Mouse (Mus musculus) heart, embryonic 16.5 days (tissue): ENCODE data around the gene Cdcp2. TPM values are rescaled to one million over a fixed set of nuclear protein-coding genes. Genes with fewer than 3 reads are reported as not detected.
"Not testable (repeated sequence)": the region's sequence is repeated elsewhere in the genome, so short reads cannot be mapped to it uniquely, and the experiment has no call there.

ENCODE experiments used
- ATAC-seq: fragments of 200-750 bp; cut with Nextera tagmentation; replicated peaks from 2 replicates; pipeline ENCODE4 v1.8.0; 2017; ENCODE audit warnings: moderate number of reproducible peaks; ENCODE audit not compliant: insufficient read depth, low FRiP score; ENCODE audit errors: extremely low read depth
- H3K27ac ChIP-seq: fragments of 300-500 bp; sonication (generic); 2 replicates; pipeline ENCODE4 v1.5.1; 2014; ENCODE audit warnings: mild to moderate bottlenecking, low read length, control low read depth, moderate library complexity
- H3K27me3 ChIP-seq: fragments of 300-500 bp; sonication (generic); 2 replicates; pipeline ENCODE4 v1.6.1; 2014; ENCODE audit warnings: low read length, mixed read lengths; ENCODE audit not compliant: control insufficient read depth, insufficient read depth
- H3K36me3 ChIP-seq: fragments of 300-500 bp; sonication (generic); 2 replicates; pipeline ENCODE4 v1.6.1; 2014; ENCODE audit not compliant: control insufficient read depth, insufficient read depth
- H3K4me1 ChIP-seq: fragments of 300-500 bp; sonication (generic); 2 replicates; pipeline ENCODE4 v1.6.1; 2014; ENCODE audit warnings: low read length, mixed read lengths; ENCODE audit not compliant: control insufficient read depth, insufficient read depth
- H3K4me2 ChIP-seq: fragments of 300-500 bp; sonication (generic); 2 replicates; pipeline ENCODE4 v1.6.1; 2014; ENCODE audit warnings: low read depth, mild to moderate bottlenecking, control low read depth, low read length
- H3K4me3 ChIP-seq: fragments of 300-500 bp; sonication (generic); 2 replicates; pipeline ENCODE4 v1.5.1; 2014; ENCODE audit warnings: mild to moderate bottlenecking, control low read depth, low read length
- H3K9ac ChIP-seq: fragments of 300-500 bp; sonication (generic); 2 replicates; pipeline ENCODE4 v1.6.1; 2014; ENCODE audit warnings: low read length, control low read depth
- H3K9me3 ChIP-seq: fragments of 300-500 bp; sonication (generic); replicated peaks from 2 replicates; pipeline ENCODE4 v1.6.1; 2016; ENCODE audit warnings: low read length; ENCODE audit not compliant: control insufficient read depth
- WGBS: fragments of 180-500 bp; shearing (Covaris S2); extraction: QIAGEN DNeasy Blood & Tissue Kit; methylation state at CpG from one replicate; pipeline ENCODE4 v1.1.7; 2014; 5-methylcytosine and 5-hydroxymethylcytosine counted together
- polyA plus RNA-seq: library from polyadenylated mRNA; unstranded; fragments of >200 nt; fragmentation: Nextera tagmentation; extraction: Ambion mirVana; gene quantifications from 2 replicates; pipeline ENCODE4 v1.2.1, GENCODE M21; 2015

Gene Cdcp2
- polyA plus RNA-seq, 1 experiment from 2014 or later = not detected

DNA sequence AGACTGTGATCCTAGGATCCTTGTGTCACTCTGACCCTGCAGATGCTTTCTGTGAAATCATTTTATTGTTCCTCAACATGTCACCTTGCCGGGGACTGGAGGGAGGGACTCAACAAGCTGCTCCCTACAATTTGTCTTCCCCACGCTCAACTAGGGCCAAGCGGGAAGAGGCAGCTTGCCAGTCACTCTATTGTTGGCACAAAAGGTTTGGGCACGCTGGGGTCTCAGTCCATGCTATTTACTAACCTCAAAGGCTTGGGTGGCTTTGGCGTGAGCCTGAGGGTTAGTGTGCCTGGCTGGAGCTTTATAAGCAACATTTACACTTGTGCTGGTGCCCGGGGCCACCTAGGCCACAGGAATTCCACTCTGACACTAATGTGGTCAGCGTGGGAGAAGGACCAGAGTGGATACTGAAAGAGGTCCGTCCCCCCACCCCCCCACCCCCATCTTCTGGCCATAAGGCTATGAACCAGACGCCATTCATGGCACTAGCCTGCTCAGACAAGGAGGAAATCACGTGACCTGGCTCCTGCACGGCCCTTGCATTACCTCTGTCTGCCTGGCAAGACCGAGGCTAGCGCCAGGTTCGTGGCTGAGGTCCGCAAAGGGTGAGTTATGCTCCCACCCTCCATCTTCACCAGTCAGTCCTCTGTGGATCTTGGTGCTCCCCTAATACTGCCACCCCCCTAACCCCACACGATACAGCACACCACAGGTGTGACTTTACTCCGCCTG, 2.3 kb downstream of the Cdcp2 start:
- no peak; the same call in 1 of the 2 replicates for ATAC-seq
- H3K36me3 ChIP-seq = no peaks in the 10 kb centered on the region
- no peaks in the 10 kb centered on the region for H3K9me3 ChIP-seq
- H3K27ac ChIP-seq = no peak overlapping the region
- WGBS = 75% methylated on average over 17 of the region's 17 CpGs
- H3K4me2 ChIP-seq = no peak overlapping the region
- no peak overlapping the region for H3K4me3 ChIP-seq
- H3K4me1 ChIP-seq = no peaks in the 10 kb centered on the region
- H3K27me3 ChIP-seq = no peaks in the 10 kb centered on the region
- H3K9ac ChIP-seq = no peak overlapping the region

GRCm38 (mm10) chr4:107102220-107102619, 5.5 kb downstream of the Cdcp2 start:
- H3K27me3 ChIP-seq = no peaks in the 10 kb centered on the region
- H3K4me1 ChIP-seq = no peaks in the 10 kb centered on the region
- H3K4me3 ChIP-seq = no peak overlapping the region
- no peak overlapping the region for H3K9ac ChIP-seq
- 71% methylated on average over 8 of the region's 8 CpGs for WGBS
- no peaks in the 10 kb centered on the region for H3K36me3 ChIP-seq
- no peak overlapping the region for H3K4me2 ChIP-seq
- H3K27ac ChIP-seq = no peak overlapping the region
- no peak for ATAC-seq
- H3K9me3 ChIP-seq = no peaks in the 10 kb centered on the region

- Histone ChIP-seq H3K27me3 (no peaks in the 10 kb centered on the region), H3K4me3 (no peak overlapping the region), H3K9me3 (no peaks in the 10 kb centered on the region), H3K27ac (no peak overlapping the region), H3K4me1 (no peaks in the 10 kb centered on the region), H3K9ac (no peak overlapping the region), H3K4me2 (no peak overlapping the region), H3K36me3 (no peaks in the 10 kb centered on the region)
- 87% methylated on average over 16 of the region's 16 CpGs for WGBS
- ATAC-seq = no peak
Measured at GRCm38 (mm10) chr4:107106777-107107176, 10.1 kb downstream of the Cdcp2 start.

- Histone ChIP-seq H3K4me3 (no peak overlapping the region), H3K36me3 (no peaks in the 10 kb centered on the region), H3K4me2 (no peak overlapping the region), H3K9me3 (no peaks in the 10 kb centered on the region), H3K9ac (peak overlapping the region; percentile 2; the same call in 1 of the 2 replicates), H3K27me3 (no peaks in the 10 kb centered on the region), H3K27ac (no peak overlapping the region), H3K4me1 (no peaks in the 10 kb centered on the region)
- 0 out of 2 replicates have a peak, but pooled peaks have one; percentile 45 for ATAC-seq
- WGBS = 51% methylated on average over 13 of the region's 13 CpGs
Measured at GRCm38 (mm10) chr4:107108291-107108731, 11.6 kb downstream of the Cdcp2 start.

DNA sequence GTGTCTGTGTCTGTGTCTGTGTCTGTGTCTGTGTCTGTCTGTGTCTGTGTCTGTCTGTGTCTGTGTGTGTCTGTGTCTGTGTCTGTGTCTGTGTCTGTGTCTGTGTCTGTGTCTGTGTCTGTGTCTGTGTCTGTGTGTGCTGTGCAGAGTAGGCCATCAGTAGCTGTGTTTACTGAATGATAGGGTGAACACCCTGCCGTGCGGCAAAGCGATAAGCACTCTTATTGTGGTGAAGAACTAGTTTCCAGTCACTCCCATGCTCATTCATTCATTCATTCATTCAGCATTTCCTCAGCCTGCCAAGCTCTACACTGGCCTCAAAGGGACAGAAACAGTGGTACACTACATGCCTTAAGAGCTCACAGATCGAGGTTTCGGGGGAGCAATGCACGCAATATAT, 12.5 kb downstream of the Cdcp2 start:
- H3K27ac ChIP-seq, H3K4me1 ChIP-seq, H3K27me3 ChIP-seq, H3K4me3 ChIP-seq, H3K9me3 ChIP-seq, H3K36me3 ChIP-seq, H3K9ac ChIP-seq, ATAC-seq, H3K4me2 ChIP-seq: not testable (repeated sequence)
- WGBS = 89% methylated on average over 6 of the region's 6 CpGs

DNA sequence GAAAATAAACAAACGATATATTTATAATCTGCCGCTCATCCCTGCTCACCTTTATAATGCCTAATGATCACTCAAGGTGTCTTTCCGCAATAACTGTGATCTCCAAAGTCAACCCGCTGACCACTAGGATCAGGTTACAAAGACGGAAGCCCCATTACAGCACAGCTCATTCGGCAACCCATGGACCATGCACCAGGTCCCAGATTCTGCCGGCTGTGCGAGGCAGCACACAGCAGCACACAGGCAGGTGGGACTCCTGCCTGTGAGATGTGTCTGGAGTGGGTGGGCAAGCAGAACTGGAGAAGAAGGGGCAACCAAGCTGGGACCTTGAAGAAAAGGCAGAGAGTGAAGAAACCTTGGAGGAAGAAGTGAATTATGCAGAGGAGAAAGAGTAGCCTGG, 17.6 kb downstream of the Cdcp2 start:
- H3K27ac ChIP-seq = no peak overlapping the region
- H3K36me3 ChIP-seq = no peaks in the 10 kb centered on the region
- no peak overlapping the region for H3K9ac ChIP-seq
- no peak for ATAC-seq
- H3K27me3 ChIP-seq = no peaks in the 10 kb centered on the region
- H3K4me3 ChIP-seq = no peak overlapping the region
- WGBS = 43% methylated on average over 8 of the region's 8 CpGs
- H3K9me3 ChIP-seq = no peaks in the 10 kb centered on the region
- H3K4me1 ChIP-seq = no peaks in the 10 kb centered on the region
- H3K4me2 ChIP-seq = no peak overlapping the region

GRCm38 (mm10) chr4:107117741-107118385, 21.2 kb downstream of the Cdcp2 start:
- Histone ChIP-seq H3K27ac (no peak overlapping the region), H3K4me2 (no peak overlapping the region), H3K27me3 (no peaks in the 10 kb centered on the region; the same call in 1 of the 2 replicates), H3K36me3 (no peaks in the 10 kb centered on the region), H3K4me3 (no peak overlapping the region), H3K4me1 (no peaks in the 10 kb centered on the region), H3K9me3 (no peaks in the 10 kb centered on the region), H3K9ac (no peak overlapping the region)
- ATAC-seq = no peak
- WGBS = 71% methylated on average over 2 of the region's 2 CpGs

DNA sequence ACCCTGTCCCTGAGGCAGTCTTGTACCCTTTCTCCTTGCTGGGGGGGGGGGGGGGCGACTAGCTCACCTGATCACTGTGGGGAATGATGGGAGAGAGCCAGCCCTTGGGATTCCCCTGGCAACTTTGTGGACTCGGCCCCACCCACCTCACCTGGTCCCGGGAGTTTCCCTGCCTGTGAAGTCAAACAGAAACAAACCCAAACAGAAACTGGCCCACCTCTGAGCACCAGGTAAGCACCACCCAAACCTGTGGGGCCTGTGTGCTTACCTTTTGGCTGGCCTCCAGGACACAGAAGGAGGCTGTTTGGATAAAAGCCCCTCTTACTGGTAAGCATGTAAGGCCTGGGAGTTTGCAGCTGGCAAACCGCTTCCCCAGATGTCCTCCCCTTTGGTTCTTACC, 22.4 kb downstream of the Cdcp2 start:
- WGBS = 54% methylated on average over 4 of the region's 4 CpGs
- H3K4me3 ChIP-seq = no peak overlapping the region
- ATAC-seq = no peak

DNA sequence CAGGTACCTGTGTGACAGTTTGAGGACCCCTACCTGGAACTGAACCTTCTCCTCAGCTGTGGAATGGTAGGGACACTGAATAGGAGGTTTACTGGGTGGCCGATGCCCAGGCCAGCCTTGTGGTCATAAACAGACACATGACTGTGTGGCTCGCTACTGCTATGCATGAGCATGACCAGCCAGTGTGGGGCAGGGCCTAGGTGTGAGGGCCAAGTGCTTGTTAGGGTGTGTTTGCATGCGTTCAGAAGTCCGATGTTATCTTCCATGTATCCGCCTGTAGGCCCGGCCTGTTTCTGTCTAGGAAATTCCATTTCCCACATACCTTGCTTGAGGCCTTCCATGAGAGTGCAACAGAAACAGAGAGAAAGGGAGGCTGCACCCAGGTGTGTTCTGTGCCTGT, 24.0 kb downstream of the Cdcp2 start:
- Histone ChIP-seq H3K27me3 (no peaks in the 10 kb centered on the region; the same call in 1 of the 2 replicates), H3K36me3 (no peaks in the 10 kb centered on the region), H3K4me1 (no peaks in the 10 kb centered on the region), H3K9me3 (no peaks in the 10 kb centered on the region), H3K4me2 (no peak overlapping the region), H3K27ac (no peak overlapping the region), H3K9ac (no peak overlapping the region), H3K4me3 (no peak overlapping the region)
- ATAC-seq = no peak
- WGBS = 83% methylated on average over 6 of the region's 6 CpGs

More for the DNA sequence above, 22.4 kb downstream of the Cdcp2 start:
- no peaks in the 10 kb centered on the region for H3K9me3 ChIP-seq
- H3K9ac ChIP-seq = no peak overlapping the region
- no peaks in the 10 kb centered on the region for H3K4me1 ChIP-seq
- no peaks in the 10 kb centered on the region; the same call in 1 of the 2 replicates for H3K27me3 ChIP-seq
- H3K27ac ChIP-seq = no peak overlapping the region
- H3K36me3 ChIP-seq = no peaks in the 10 kb centered on the region
- no peak overlapping the region for H3K4me2 ChIP-seq
